ENCODE assay signal across 21 mouse cellular contexts in genomic region chr6:115692163-115692950, GRCm38 (mm10). TPM values are rescaled to one million over a fixed set of nuclear protein-coding genes. Genes with fewer than 3 reads are reported as not detected.
A peak's percentile ranks its signal among the peaks of the same experiment; 100 is the strongest.
DNase-seq lines count a peak whose midpoint lies in the region; ATAC-seq and TF ChIP-seq lines count a peak whose summit lies in the region.
"Had no signal": no experiment of that assay in that cellular context is flagged by ENCODE, and none has a peak within 500 bp of the region (broad histone marks: within the 10 kb centered on the region; RNA-seq: fewer than 3 reads in every experiment).

No protein-coding gene starts in this region.

- peak; percentile 44 to 45 for DNase-seq in heart, adult 18-20 months
- DNase-seq in heart, embryonic 10.5 days (ENCODE audit: low spot score), result no peak
- DNase-seq in kidney, adult 2 months, result peak; percentile 66
- no peak for DNase-seq in kidney, adult 8-10 months
- peak; percentile 13 for DNase-seq in lung, postnatal 0 days (ENCODE audit: low spot score)
- no peak for DNase-seq in lung, postnatal 4 days
- peak; percentile 38 for DNase-seq in kidney, postnatal 14 days
- DNase-seq in adrenal gland, postnatal 4 days (ENCODE audit: low spot score in 2 of 2), result no peak
- DNase-seq: cerebellum, adult 2 months; cerebellum, postnatal 36 days; gastrocnemius, postnatal 10 days; layer of hippocampus, adult 9-11 months; lung, adult 2 months had no signal

- H3K4me2 ChIP-seq in lung, postnatal 0 days (replicated peaks; ENCODE audit: low read depth, low read length), result no peak overlapping the region
- H3K4me2 ChIP-seq: embryonic facial prominence, embryonic 15.5 days; liver, embryonic 12.5 days; midbrain, embryonic 12.5 days had no signal

- no peak overlapping the region for H3K9ac ChIP-seq in lung, postnatal 0 days (replicated peaks; ENCODE audit: low read depth)
- H3K9ac ChIP-seq: embryonic facial prominence, embryonic 15.5 days; liver, embryonic 12.5 days; midbrain, embryonic 12.5 days had no signal

- peak; percentile 15; the same call in 1 of the 2 replicates for ATAC-seq in lung, postnatal 0 days
- ATAC-seq: hindbrain, embryonic 16.5 days; intestine, postnatal 0 days; liver, embryonic 12.5 days had no signal

- H3K4me3 ChIP-seq in heart, embryonic 10.5 days, result no peak overlapping the region
- H3K4me3 ChIP-seq in kidney, adult 2 months (ENCODE audit: insufficient read depth, low read depth, low read length), result no peak overlapping the region
- H3K4me3 ChIP-seq in lung, postnatal 0 days (ENCODE audit: low read depth, low read length), result no peak overlapping the region
- H3K4me3 ChIP-seq: embryonic facial prominence, embryonic 15.5 days; left cerebral cortex, adult 2 months; liver, embryonic 12.5 days; midbrain, embryonic 12.5 days; myocyte had no signal

- no peak for TF ChIP-seq CTCF in kidney, adult 2 months (conservative IDR thresholded peaks at IDR 0.05; ENCODE audit: insufficient read depth, insufficient read length, low read depth, low read length)
- TF ChIP-seq CTCF in lung, postnatal 0 days (IDR thresholded peaks at IDR 0.05), result no peak

- H3K4me1 ChIP-seq in heart, embryonic 10.5 days, result peaks cover 22% of the 10 kb centered on the region
- H3K4me1 ChIP-seq in kidney, adult 2 months (ENCODE audit: control insufficient read depth, insufficient read depth, low read length), result no peaks in the 10 kb centered on the region
- peaks cover 4% of the 10 kb centered on the region for H3K4me1 ChIP-seq in lung, postnatal 0 days (ENCODE audit: insufficient read depth, low read depth, low read length)
- H3K4me1 ChIP-seq: midbrain, embryonic 12.5 days had no signal

- no peaks in the 10 kb centered on the region for H3K27me3 ChIP-seq in heart, embryonic 10.5 days (ENCODE audit: insufficient read depth, poor library complexity, severe bottlenecking)
- no peaks in the 10 kb centered on the region for H3K27me3 ChIP-seq in kidney, adult 2 months (replicated peaks; ENCODE audit: control insufficient read depth, insufficient read depth, low read length)
- no peaks in the 10 kb centered on the region for H3K27me3 ChIP-seq in lung, postnatal 0 days (replicated peaks; ENCODE audit: insufficient read depth, low read length)
- H3K27me3 ChIP-seq: CH12.LX; embryonic facial prominence, embryonic 15.5 days; liver, embryonic 12.5 days; midbrain, embryonic 12.5 days had no signal

- H3K9me3 ChIP-seq in heart, embryonic 10.5 days, result no peaks in the 10 kb centered on the region
- no peaks in the 10 kb centered on the region for H3K9me3 ChIP-seq in lung, postnatal 0 days (ENCODE audit: low read length)
- H3K9me3 ChIP-seq: embryonic facial prominence, embryonic 15.5 days; liver, embryonic 12.5 days; midbrain, embryonic 12.5 days had no signal

- TF ChIP-seq POLR2A in kidney, adult 2 months (IDR thresholded peaks at IDR 0.05; ENCODE audit: low read depth, low read length), result no peak

- no peak overlapping the region for H3K27ac ChIP-seq in heart, embryonic 10.5 days
- H3K27ac ChIP-seq in kidney, adult 2 months (ENCODE audit: insufficient read depth, low read depth, low read length), result no peak overlapping the region
- H3K27ac ChIP-seq in lung, postnatal 0 days (ENCODE audit: low read length), result no peak overlapping the region
- H3K27ac ChIP-seq: embryonic facial prominence, embryonic 15.5 days; left cerebral cortex, adult 2 months; liver, embryonic 12.5 days; midbrain, embryonic 12.5 days had no signal

- 59% methylated on average over 9 of the region's 9 CpGs for WGBS in heart, embryonic 10.5 days
- 37% methylated on average over 9 of the region's 9 CpGs for WGBS in kidney, adult 2 months
- 43% methylated on average over 9 of the region's 9 CpGs for WGBS in lung, postnatal 0 days

- no peak for TF ChIP-seq EP300 in lung, postnatal 0 days (IDR thresholded peaks at IDR 0.05)

- no peaks in the 10 kb centered on the region for H3K36me3 ChIP-seq in heart, embryonic 10.5 days
- H3K36me3 ChIP-seq in kidney, adult 2 months (ENCODE audit: control insufficient read depth, insufficient read depth, low read length), result no peaks in the 10 kb centered on the region
- no peaks in the 10 kb centered on the region for H3K36me3 ChIP-seq in lung, postnatal 0 days (ENCODE audit: insufficient read depth, low read length)
- H3K36me3 ChIP-seq: embryonic facial prominence, embryonic 15.5 days; liver, embryonic 12.5 days; midbrain, embryonic 12.5 days had no signal

RNA-seq across cellular contexts. Expression of gene Raf1, which starts 15.9 kb away (rescaled TPM):
- 100 to 1,000 TPM; 107 to 111 TPM for total RNA-seq in heart, adult 18-20 months (2021)
- 94.0 and 101 TPM in 2 replicates for polyA plus RNA-seq in heart, embryonic 10.5 days (2016; fragmentation: Nextera tagmentation; extraction: Ambion mirVana)
- polyA plus RNA-seq in kidney, adult 2 months (2012; rRNA removed), result 103 and 106 TPM in 2 replicates
- polyA plus RNA-seq in lung, postnatal 0 days (2015; fragmentation: Nextera tagmentation; extraction: Ambion mirVana), result 58.9 and 60.6 TPM in 2 replicates
- total RNA-seq in adrenal gland, postnatal 4 days (2021), result 100 to 1,000 TPM; 125 to 131 TPM

Comparison
In these comparisons a context has a peak if more than half of its experiments do, and no peak if none do; other contexts are left out.
1. DNase-seq: peak in heart, adult 18-20 months (2 of 2), kidney, adult 2 months (single experiment), lung, postnatal 0 days (single experiment) and kidney, postnatal 14 days (single experiment); none in heart, embryonic 10.5 days (single experiment), kidney, adult 8-10 months (0 of 2), lung, postnatal 4 days (0 of 2) and adrenal gland, postnatal 4 days (0 of 2).